Mouse (Mus musculus) CH12.LX (cell line): ENCODE measurements around the gene Nacc1. TPM values are rescaled to one million over a fixed set of nuclear protein-coding genes. Genes with fewer than 3 reads are reported as not detected.
A peak's percentile ranks its signal among the peaks of the same experiment; 100 is the strongest.

ENCODE experiments used
- DNase-seq: peaks from one replicate; pipeline ENCODE4 v3.0.0-alpha.2; 2013; ENCODE audit errors: extremely low read depth
- H3K27ac ChIP-seq: 2 replicates; pipeline ENCODE4 v1.5.1; 2012; ENCODE audit warnings: low read depth, mild to moderate bottlenecking, control low read depth, moderate library complexity; ENCODE audit not compliant: insufficient read depth
- H3K27me3 ChIP-seq: replicated peaks from 2 replicates; pipeline ENCODE3; 2012; ENCODE audit warnings: inconsistent platforms
- H3K36me3 ChIP-seq, 2 experiments: replicated peaks in 1 of 2; 2 replicates each; pipeline versions ENCODE3 to v1.6.1; 2012; ENCODE audit warnings: inconsistent platforms in 1 of 2, low read length in 1 of 2, mild to moderate bottlenecking in 1 of 2, mixed read lengths in 1 of 2, moderate library complexity in 1 of 2; ENCODE audit not compliant: control insufficient read depth in 1 of 2, insufficient read depth in 1 of 2
- H3K4me1 ChIP-seq, 2 experiments: 2 replicates each; pipeline ENCODE4 v1.6.1; 2012; ENCODE audit warnings: inconsistent platforms in 1 of 2, moderate library complexity in 1 of 2; ENCODE audit not compliant: insufficient read depth in 2 of 2, control insufficient read depth in 1 of 2
- H3K4me2 ChIP-seq: 2 replicates; pipeline ENCODE4 v1.6.1; 2012; ENCODE audit warnings: low read depth, mild to moderate bottlenecking, control low read depth; ENCODE audit not compliant: poor library complexity, insufficient read depth, severe bottlenecking
- H3K4me3 ChIP-seq, 3 experiments: fragments of 150-350 bp in 1 of 3; sonication (generic) in 1 of 3; replicated peaks in 1 of 3; 2 replicates each; pipeline versions ENCODE3 to v1.5.1; 2011 to 2012; ENCODE audit warnings: low read depth in 2 of 3, low read length in 2 of 3, mild to moderate bottlenecking in 2 of 3, moderate library complexity in 2 of 3, control low read depth in 1 of 3, improper control_type of control experiment in 1 of 3, inconsistent platforms in 1 of 3, mixed read lengths in 1 of 3; ENCODE audit not compliant: poor library complexity in 1 of 3
- H3K79me2 ChIP-seq: replicated peaks from 2 replicates; pipeline ENCODE4 v1.6.1; 2012; ENCODE audit warnings: mild to moderate bottlenecking, moderate library complexity; ENCODE audit not compliant: control insufficient read depth, poor library complexity, insufficient read depth, severe bottlenecking; ENCODE audit errors: extremely low read depth
- H3K9ac ChIP-seq: 2 replicates; pipeline ENCODE4 v1.6.1; 2012; ENCODE audit warnings: low read depth, mild to moderate bottlenecking, control low read depth, moderate library complexity; ENCODE audit not compliant: insufficient read depth
- H3K9me3 ChIP-seq: replicated peaks from 2 replicates; pipeline ENCODE3; 2012; ENCODE audit warnings: low read length, inconsistent platforms, mixed read lengths
- BHLHE40 ChIP-seq: IDR thresholded peaks from 2 replicates; pipeline ENCODE4 v1.6.1; 2011; ENCODE audit warnings: mild to moderate bottlenecking, low read depth, low read length, improper control_type of control experiment
- CHD1 ChIP-seq: IDR thresholded peaks from 2 replicates; pipeline ENCODE4 v1.6.1; 2012; ENCODE audit warnings: low read depth, low read length, improper control_type of control experiment, inconsistent platforms
- CHD2 ChIP-seq: IDR thresholded peaks from 2 replicates; pipeline ENCODE4 v1.6.1; 2011; ENCODE audit warnings: low read length, improper control_type of control experiment
- CTCF ChIP-seq, 2 experiments: IDR thresholded peaks in 1 of 2; conservative IDR thresholded peaks in 1 of 2; 2 replicates each; pipeline ENCODE4 v1.5.1; 2011 to 2012; ENCODE audit warnings: low read depth in 2 of 2, low read length in 2 of 2, improper control_type of control experiment in 1 of 2, inconsistent platforms in 1 of 2, mild to moderate bottlenecking in 1 of 2, moderate library complexity in 1 of 2
- E2F4 ChIP-seq: IDR thresholded peaks from 2 replicates; pipeline ENCODE4 v1.6.1; 2011; ENCODE audit warnings: low read depth, low read length, improper control_type of control experiment; ENCODE audit not compliant: insufficient replicate concordance
- ELF1 ChIP-seq: IDR thresholded peaks from 2 replicates; pipeline ENCODE4 v1.6.1; 2014; ENCODE audit warnings: low read depth, mild to moderate bottlenecking, inconsistent platforms, low read length, improper control_type of control experiment
- EP300 ChIP-seq: IDR thresholded peaks from 2 replicates; pipeline ENCODE4 v1.6.1; 2011; ENCODE audit warnings: low read length, improper control_type of control experiment
- ETS1 ChIP-seq: conservative IDR thresholded peaks from 2 replicates; pipeline ENCODE4 v1.6.1; 2012; ENCODE audit warnings: low read depth, mild to moderate bottlenecking, inconsistent platforms, low read length, improper control_type of control experiment, moderate library complexity
- GABPA ChIP-seq: IDR thresholded peaks from 2 replicates; pipeline ENCODE4 v1.6.1; 2012; ENCODE audit warnings: low read depth, low read length, improper control_type of control experiment, inconsistent platforms; ENCODE audit not compliant: insufficient replicate concordance
- HCFC1 ChIP-seq: IDR thresholded peaks from 2 replicates; pipeline ENCODE4 v1.6.1; 2012; ENCODE audit warnings: low read depth, mild to moderate bottlenecking, inconsistent platforms, low read length, improper control_type of control experiment
- IRF4 ChIP-seq: IDR thresholded peaks from 2 replicates; pipeline ENCODE4 v1.6.1; 2014; ENCODE audit warnings: low read depth, mild to moderate bottlenecking, inconsistent platforms, low read length, improper control_type of control experiment
- JUND ChIP-seq: conservative IDR thresholded peaks from 2 replicates; pipeline ENCODE4 v1.6.1; 2011; ENCODE audit warnings: low read depth, low read length, improper control_type of control experiment
- KAT2A ChIP-seq: IDR thresholded peaks from 2 replicates; pipeline ENCODE4 v1.6.1; 2012; ENCODE audit warnings: low read length, improper control_type of control experiment, inconsistent platforms; ENCODE audit not compliant: insufficient replicate concordance
- MAFK ChIP-seq: IDR thresholded peaks from 2 replicates; pipeline ENCODE4 v1.6.1; 2011; ENCODE audit warnings: low read length, improper control_type of control experiment; ENCODE audit not compliant: insufficient replicate concordance
- MAX ChIP-seq: IDR thresholded peaks from 2 replicates; pipeline ENCODE4 v1.6.1; 2011; ENCODE audit warnings: low read length, improper control_type of control experiment
- MAZ ChIP-seq: IDR thresholded peaks from 2 replicates; pipeline ENCODE4 v1.6.1; 2012; ENCODE audit warnings: low read depth, mild to moderate bottlenecking, inconsistent platforms, low read length, improper control_type of control experiment, moderate library complexity
- MEF2A ChIP-seq: IDR thresholded peaks from 2 replicates; pipeline ENCODE4 v1.6.1; 2014; ENCODE audit warnings: low read depth, mild to moderate bottlenecking, inconsistent platforms, low read length, improper control_type of control experiment, borderline replicate concordance
- MXI1 ChIP-seq: IDR thresholded peaks from 2 replicates; pipeline ENCODE4 v1.6.1; 2011; ENCODE audit warnings: mild to moderate bottlenecking, low read depth, low read length, improper control_type of control experiment
- MYC ChIP-seq: IDR thresholded peaks from 2 replicates; pipeline ENCODE4 v1.6.1; 2011; ENCODE audit warnings: low read depth, mild to moderate bottlenecking, improper control_type of control experiment, low read length
- NELFE ChIP-seq: IDR thresholded peaks from 2 replicates; pipeline ENCODE4 v1.6.1; 2011; ENCODE audit warnings: low read depth, low read length, improper control_type of control experiment
- NRF1 ChIP-seq: IDR thresholded peaks from 2 replicates; pipeline ENCODE4 v1.6.1; 2014; ENCODE audit warnings: low read depth, mild to moderate bottlenecking, inconsistent platforms, low read length, improper control_type of control experiment, moderate library complexity
- PAX5 ChIP-seq: IDR thresholded peaks from 2 replicates; pipeline ENCODE4 v1.6.1; 2012; ENCODE audit warnings: low read length, inconsistent platforms, mixed read lengths
- POLR2A ChIP-seq: IDR thresholded peaks from 2 replicates; pipeline ENCODE4 v1.6.1; 2011; ENCODE audit warnings: low read depth, mild to moderate bottlenecking, improper control_type of control experiment, low read length
- POLR2AphosphoS2 ChIP-seq: IDR thresholded peaks from 2 replicates; pipeline ENCODE4 v1.6.1; 2011; ENCODE audit warnings: low read depth, low read length, improper control_type of control experiment
- RAD21 ChIP-seq: IDR thresholded peaks from 2 replicates; pipeline ENCODE4 v1.6.1; 2011; ENCODE audit warnings: low read depth, mild to moderate bottlenecking, low read length, improper control_type of control experiment, moderate library complexity
- RCOR1 ChIP-seq: conservative IDR thresholded peaks from 2 replicates; pipeline ENCODE4 v1.6.1; 2012; ENCODE audit warnings: low read depth, mild to moderate bottlenecking, inconsistent platforms, low read length, improper control_type of control experiment
- SIN3A ChIP-seq: IDR thresholded peaks from 2 replicates; pipeline ENCODE4 v1.6.1; 2012; ENCODE audit warnings: low read length, improper control_type of control experiment, inconsistent platforms
- SMC3 ChIP-seq: IDR thresholded peaks from 2 replicates; pipeline ENCODE4 v1.6.1; 2011; ENCODE audit warnings: low read depth, low read length, improper control_type of control experiment
- TBP ChIP-seq: conservative IDR thresholded peaks from 2 replicates; pipeline ENCODE4 v1.6.1; 2011; ENCODE audit warnings: low read depth, low read length, improper control_type of control experiment
- TCF12 ChIP-seq: IDR thresholded peaks from 2 replicates; pipeline ENCODE4 v1.6.1; 2014; ENCODE audit warnings: low read depth, mild to moderate bottlenecking, inconsistent platforms, low read length, improper control_type of control experiment
- UBTF ChIP-seq: IDR thresholded peaks from 2 replicates; pipeline ENCODE4 v1.6.1; 2012; ENCODE audit warnings: low read depth, mild to moderate bottlenecking, inconsistent platforms, low read length, improper control_type of control experiment, moderate library complexity
- USF1 ChIP-seq: IDR thresholded peaks from 2 replicates; pipeline ENCODE4 v1.6.1; 2014; ENCODE audit warnings: low read depth, mild to moderate bottlenecking, inconsistent platforms, low read length, improper control_type of control experiment
- USF2 ChIP-seq: conservative IDR thresholded peaks from 2 replicates; pipeline ENCODE4 v1.6.1; 2011; ENCODE audit warnings: low read depth, low read length, improper control_type of control experiment
- ZC3H11A ChIP-seq: IDR thresholded peaks from 2 replicates; pipeline ENCODE4 v1.6.1; 2012; ENCODE audit warnings: low read depth, mild to moderate bottlenecking, inconsistent platforms, low read length, improper control_type of control experiment
- ZKSCAN1 ChIP-seq: IDR thresholded peaks from 2 replicates; pipeline ENCODE4 v1.6.1; 2012; ENCODE audit warnings: low read depth, inconsistent platforms, low read length, improper control_type of control experiment, borderline replicate concordance
- ZMIZ1 ChIP-seq: IDR thresholded peaks from 2 replicates; pipeline ENCODE4 v1.6.1; 2012; ENCODE audit warnings: low read depth, mild to moderate bottlenecking, inconsistent platforms, low read length, improper control_type of control experiment
- ZNF384 ChIP-seq: IDR thresholded peaks from 2 replicates; pipeline ENCODE4 v1.6.1; 2012; ENCODE audit warnings: low read depth, low read length, improper control_type of control experiment, inconsistent platforms
- dilution Hi-C: fragments of 300-500 bp; cut with MboI; formaldehyde crosslinking; loops from 2 replicates; pipeline ENCODE4 v1.14.3; 2020; ENCODE audit warnings: low sequenced_read_pairs; ENCODE audit not compliant: extremely low pct_unique_long_range_greater_than_20kb, extremely low pct_ligation_motif_present
- in situ Hi-C: fragments of 300-500 bp; cut with MboI; formaldehyde crosslinking; loops from 3 replicates; pipeline ENCODE4 v1.14.3; 2019; ENCODE audit warnings: low sequenced_read_pairs, low pct_ligation_motif_present, low pct_unique_long_range_greater_than_20kb, mixed read lengths
- polyA plus RNA-seq: library from polyadenylated mRNA; unstranded; fragments of >175 nt; gene quantifications from 2 replicates; pipeline ENCODE4 v1.2.1, GENCODE M21; 2012; ENCODE audit warnings: low read depth; ENCODE audit not compliant: insufficient read length
- total RNA-seq, 2 experiments: library from RNA; depleted of rRNA; stranded (reverse); fragments of 300-350 nt in 1 of 2; fragments of >200 nt in 1 of 2; gene quantifications; 2 replicates each; pipeline ENCODE4 v1.2.3; 2012 to 2014

Gene Nacc1
- total and polyA plus RNA-seq, 3 experiments: 23.3 to 84.1 (median 45.1) TPM

- Histone ChIP-seq H3K9me3 (peaks cover 2% of the 10 kb centered on the region), H3K9ac (peak within 1 kb of the TSS; percentile 81), H3K4me3 (peak within 1 kb of the TSS; percentile 53 to 79 (median 79)), H3K27me3 (no peaks in the 10 kb centered on the region), H3K36me3 (peaks cover 43 to 68% of the 10 kb centered on the region in 2 experiments), H3K79me2 (peaks cover 18% of the 10 kb centered on the region), H3K4me1 (peaks cover 14 to 62% of the 10 kb centered on the region in 2 experiments), H3K4me2 (peak within 1 kb of the TSS; percentile 57), H3K27ac (peak within 1 kb of the TSS; percentile 99)
- peak; percentile 94 for DNase-seq
- dilution Hi-C loops (no loop called here), in situ Hi-C loops (no loop called here)
- peak; percentile 95 for TF ChIP-seq MAZ
- TF ChIP-seq ZC3H11A: no peak
- peak; percentile 90 for TF ChIP-seq NELFE
- peak; percentile 77 for TF ChIP-seq MEF2A
- TF ChIP-seq USF1: peak; percentile 39
- peak in 1 of 2 experiments; percentile 53; a peak in 2 of 4 replicates for TF ChIP-seq CTCF (conservative IDR thresholded peaks at IDR 0.05 in 1 of 2, IDR thresholded peaks at IDR 0.05 in 1 of 2; ENCODE audit: low read depth in 2 of 2, low read length in 2 of 2)
- TF ChIP-seq USF2: no peak
- TF ChIP-seq TCF12: peak; percentile 85
- TF ChIP-seq PAX5: no peak
- no peak; the same call in 1 of the 2 replicates for TF ChIP-seq RAD21
- peak; percentile 98 for TF ChIP-seq POLR2A
- TF ChIP-seq ELF1: peak; percentile 7; the same call in 1 of the 2 replicates
- peak; percentile 81 for TF ChIP-seq ETS1
- TF ChIP-seq MAX: peak; percentile 68
- no peak for TF ChIP-seq GABPA
- no peak for TF ChIP-seq ZKSCAN1
- peak; percentile 81 for TF ChIP-seq UBTF
- peak; percentile 37; the same call in 1 of the 2 replicates for TF ChIP-seq MXI1
- TF ChIP-seq POLR2AphosphoS2: peak; percentile 96
- TF ChIP-seq SMC3: peak; percentile 21; the same call in 1 of the 2 replicates
- TF ChIP-seq MYC: peak; percentile 34; the same call in 1 of the 2 replicates
- TF ChIP-seq IRF4: peak; percentile 86
- no peak for TF ChIP-seq CHD1
- TF ChIP-seq MAFK: no peak
- peak; percentile 63 for TF ChIP-seq HCFC1
- TF ChIP-seq CHD2: peak; percentile 90
- TF ChIP-seq TBP: peak; percentile 79; the same call in 1 of the 2 replicates
- TF ChIP-seq E2F4: no peak
- peak; percentile 65 for TF ChIP-seq BHLHE40
- TF ChIP-seq ZMIZ1: peak; percentile 93
- TF ChIP-seq SIN3A: peak; percentile 47; the same call in 1 of the 2 replicates
- TF ChIP-seq NRF1: 0 out of 2 replicates have a peak, but pooled peaks have one; percentile 19
- TF ChIP-seq KAT2A: no peak
- peak; percentile 86 for TF ChIP-seq EP300
- peak; percentile 67 for TF ChIP-seq ZNF384
- no peak for TF ChIP-seq JUND
- peak; percentile 39; the same call in 1 of the 2 replicates for TF ChIP-seq RCOR1
Observed at GRCm38 (mm10) chr8:84700941-84701911, 13.6 kb upstream of the Nacc1 start, which contains the start of gene Lyl1. Gene Lyl1 (plus strand): TSS chr8:84701457.
